Mouse (Mus musculus) neural tube, postnatal 0 days (tissue): Measurements from ENCODE around the gene Olfr1346. TPM values are rescaled to one million over a fixed set of nuclear protein-coding genes. Genes with fewer than 3 reads are reported as not detected.

Experiments
- polyA plus RNA-seq: library from polyadenylated mRNA; unstranded; fragments of >200 nt; fragmentation: Nextera tagmentation; extraction: Ambion mirVana; gene quantifications from 2 replicates; pipeline ENCODE4 v1.2.1, GENCODE M21; 2015

Olfr1346 gene
- not detected in 2 replicates for polyA plus RNA-seq

GRCm38 (mm10) chr7:6466951-6467350 lies at the start of gene Olfr1346:
Gene Olfr1346 (plus strand): TSS chr7:6467101.

GRCm38 (mm10) chr7:6438388-6438787 lies 28.5 kb upstream of the Olfr1346 start, which contains the start of gene Olfr1344:
Gene Olfr1344 (plus strand): TSS chr7:6438688.

GRCm38 (mm10) chr7:6455868-6456267 lies 11.0 kb upstream of the Olfr1346 start, which contains the start of gene Olfr1336:
Gene Olfr1336 (plus strand): TSS chr7:6456168.

GRCm38 (mm10) chr7:6486841-6487240 lies 19.9 kb downstream of the Olfr1346 start, which contains the start of gene Olfr5:
Gene Olfr5 (minus strand): TSS chr7:6486941.

GRCm38 (mm10) chr7:6499655-6500054 lies 32.8 kb downstream of the Olfr1346 start, which contains the start of gene Olfr1347:
Gene Olfr1347 (minus strand): TSS chr7:6499755.

GRCm38 (mm10) chr7:6508648-6509047 lies 41.7 kb downstream of the Olfr1346 start, which contains the start of gene Olfr1348:
Gene Olfr1348 (minus strand): TSS chr7:6508748.

GRCm38 (mm10) chr7:6522850-6523249 lies 55.9 kb downstream of the Olfr1346 start, which contains the start of gene Olfr1349:
Gene Olfr1349 (minus strand): TSS chr7:6522950.

Other genes starting within 250 kb of the Olfr1346 start
- not detected in 2 replicates for gene Zscan5b, start 244.8 kb upstream of the Olfr1346 start, polyA plus RNA-seq
- gene Epp13, start 214.4 kb upstream of the Olfr1346 start, polyA plus RNA-seq: 0.73 TPM in 1 of 2 replicates, not detected in the other
- 12.0 and 13.8 TPM in 2 replicates for gene Zfp667, start 180.5 kb upstream of the Olfr1346 start, polyA plus RNA-seq
- gene Zfp583, start 135.8 kb upstream of the Olfr1346 start, polyA plus RNA-seq: 15.5 and 15.9 TPM in 2 replicates
- gene Gm3854, start 123.3 kb upstream of the Olfr1346 start, polyA plus RNA-seq: 6.2 and 6.8 TPM in 2 replicates
- gene Zfp78, start 103.8 kb upstream of the Olfr1346 start, polyA plus RNA-seq: 2.9 and 3.0 TPM in 2 replicates
- gene Zfp28, start 83.8 kb upstream of the Olfr1346 start, polyA plus RNA-seq: 10.9 and 11.4 TPM in 2 replicates
- gene Smim17, start 68.4 kb upstream of the Olfr1346 start, polyA plus RNA-seq: 9.4 and 10.7 TPM in 2 replicates
- gene Gm20715, start 56.8 kb upstream of the Olfr1346 start, polyA plus RNA-seq: 0.08 TPM in 1 of 2 replicates, not detected in the other
- 0.19 and 0.43 TPM in 2 replicates for gene Olfr1344, start 28.4 kb upstream of the Olfr1346 start, polyA plus RNA-seq
- not detected in 2 replicates for gene Olfr1336, start 10.9 kb upstream of the Olfr1346 start, polyA plus RNA-seq
- not detected in 2 replicates for gene Olfr5, start 19.8 kb downstream of the Olfr1346 start, polyA plus RNA-seq
- gene Olfr1347, start 32.7 kb downstream of the Olfr1346 start, polyA plus RNA-seq: not detected in 2 replicates
- gene Olfr1348, start 41.6 kb downstream of the Olfr1346 start, polyA plus RNA-seq: not detected in 2 replicates
- gene Olfr1349, start 55.8 kb downstream of the Olfr1346 start, polyA plus RNA-seq: not detected in 2 replicates
- not detected in 2 replicates for gene Olfr1350, start 97.7 kb downstream of the Olfr1346 start, polyA plus RNA-seq
- gene Zim1, start 229.3 kb downstream of the Olfr1346 start, polyA plus RNA-seq: 3.5 and 5.2 TPM in 2 replicates